Mouse (Mus musculus) CH12.LX (cell line): Measurements from ENCODE around the gene Rgs9bp. TPM values are rescaled to one million over a fixed set of nuclear protein-coding genes. Genes with fewer than 3 reads are reported as not detected.

Experiments
- DNase-seq: peaks from one replicate; pipeline ENCODE4 v3.0.0-alpha.2; 2013; ENCODE audit errors: extremely low read depth
- H3K27ac ChIP-seq: 2 replicates; pipeline ENCODE4 v1.5.1; 2012; ENCODE audit warnings: low read depth, mild to moderate bottlenecking, control low read depth, moderate library complexity; ENCODE audit not compliant: insufficient read depth
- H3K27me3 ChIP-seq: replicated peaks from 2 replicates; pipeline ENCODE3; 2012; ENCODE audit warnings: inconsistent platforms
- H3K36me3 ChIP-seq, 2 experiments: replicated peaks in 1 of 2; 2 replicates each; pipeline versions ENCODE3 to v1.6.1; 2012; ENCODE audit warnings: inconsistent platforms in 1 of 2, low read length in 1 of 2, mild to moderate bottlenecking in 1 of 2, mixed read lengths in 1 of 2, moderate library complexity in 1 of 2; ENCODE audit not compliant: control insufficient read depth in 1 of 2, insufficient read depth in 1 of 2
- H3K4me1 ChIP-seq, 2 experiments: 2 replicates each; pipeline ENCODE4 v1.6.1; 2012; ENCODE audit warnings: inconsistent platforms in 1 of 2, moderate library complexity in 1 of 2; ENCODE audit not compliant: insufficient read depth in 2 of 2, control insufficient read depth in 1 of 2
- H3K4me2 ChIP-seq: 2 replicates; pipeline ENCODE4 v1.6.1; 2012; ENCODE audit warnings: low read depth, mild to moderate bottlenecking, control low read depth; ENCODE audit not compliant: poor library complexity, insufficient read depth, severe bottlenecking
- H3K4me3 ChIP-seq, 3 experiments: fragments of 150-350 bp in 1 of 3; sonication (generic) in 1 of 3; replicated peaks in 1 of 3; 2 replicates each; pipeline versions ENCODE3 to v1.5.1; 2011 to 2012; ENCODE audit warnings: low read depth in 2 of 3, low read length in 2 of 3, mild to moderate bottlenecking in 2 of 3, moderate library complexity in 2 of 3, control low read depth in 1 of 3, improper control_type of control experiment in 1 of 3, inconsistent platforms in 1 of 3, mixed read lengths in 1 of 3; ENCODE audit not compliant: poor library complexity in 1 of 3
- H3K79me2 ChIP-seq: replicated peaks from 2 replicates; pipeline ENCODE4 v1.6.1; 2012; ENCODE audit warnings: mild to moderate bottlenecking, moderate library complexity; ENCODE audit not compliant: control insufficient read depth, poor library complexity, insufficient read depth, severe bottlenecking; ENCODE audit errors: extremely low read depth
- H3K9ac ChIP-seq: 2 replicates; pipeline ENCODE4 v1.6.1; 2012; ENCODE audit warnings: low read depth, mild to moderate bottlenecking, control low read depth, moderate library complexity; ENCODE audit not compliant: insufficient read depth
- H3K9me3 ChIP-seq: replicated peaks from 2 replicates; pipeline ENCODE3; 2012; ENCODE audit warnings: low read length, inconsistent platforms, mixed read lengths
- BHLHE40 ChIP-seq: IDR thresholded peaks from 2 replicates; pipeline ENCODE4 v1.6.1; 2011; ENCODE audit warnings: mild to moderate bottlenecking, low read depth, low read length, improper control_type of control experiment
- CHD1 ChIP-seq: IDR thresholded peaks from 2 replicates; pipeline ENCODE4 v1.6.1; 2012; ENCODE audit warnings: low read depth, low read length, improper control_type of control experiment, inconsistent platforms
- CHD2 ChIP-seq: IDR thresholded peaks from 2 replicates; pipeline ENCODE4 v1.6.1; 2011; ENCODE audit warnings: low read length, improper control_type of control experiment
- E2F4 ChIP-seq: IDR thresholded peaks from 2 replicates; pipeline ENCODE4 v1.6.1; 2011; ENCODE audit warnings: low read depth, low read length, improper control_type of control experiment; ENCODE audit not compliant: insufficient replicate concordance
- EP300 ChIP-seq: IDR thresholded peaks from 2 replicates; pipeline ENCODE4 v1.6.1; 2011; ENCODE audit warnings: low read length, improper control_type of control experiment
- ETS1 ChIP-seq: conservative IDR thresholded peaks from 2 replicates; pipeline ENCODE4 v1.6.1; 2012; ENCODE audit warnings: low read depth, mild to moderate bottlenecking, inconsistent platforms, low read length, improper control_type of control experiment, moderate library complexity
- IRF4 ChIP-seq: IDR thresholded peaks from 2 replicates; pipeline ENCODE4 v1.6.1; 2014; ENCODE audit warnings: low read depth, mild to moderate bottlenecking, inconsistent platforms, low read length, improper control_type of control experiment
- JUND ChIP-seq: conservative IDR thresholded peaks from 2 replicates; pipeline ENCODE4 v1.6.1; 2011; ENCODE audit warnings: low read depth, low read length, improper control_type of control experiment
- KAT2A ChIP-seq: IDR thresholded peaks from 2 replicates; pipeline ENCODE4 v1.6.1; 2012; ENCODE audit warnings: low read length, improper control_type of control experiment, inconsistent platforms; ENCODE audit not compliant: insufficient replicate concordance
- MAFK ChIP-seq: IDR thresholded peaks from 2 replicates; pipeline ENCODE4 v1.6.1; 2011; ENCODE audit warnings: low read length, improper control_type of control experiment; ENCODE audit not compliant: insufficient replicate concordance
- MAZ ChIP-seq: IDR thresholded peaks from 2 replicates; pipeline ENCODE4 v1.6.1; 2012; ENCODE audit warnings: low read depth, mild to moderate bottlenecking, inconsistent platforms, low read length, improper control_type of control experiment, moderate library complexity
- MEF2A ChIP-seq: IDR thresholded peaks from 2 replicates; pipeline ENCODE4 v1.6.1; 2014; ENCODE audit warnings: low read depth, mild to moderate bottlenecking, inconsistent platforms, low read length, improper control_type of control experiment, borderline replicate concordance
- MXI1 ChIP-seq: IDR thresholded peaks from 2 replicates; pipeline ENCODE4 v1.6.1; 2011; ENCODE audit warnings: mild to moderate bottlenecking, low read depth, low read length, improper control_type of control experiment
- MYC ChIP-seq: IDR thresholded peaks from 2 replicates; pipeline ENCODE4 v1.6.1; 2011; ENCODE audit warnings: low read depth, mild to moderate bottlenecking, improper control_type of control experiment, low read length
- NRF1 ChIP-seq: IDR thresholded peaks from 2 replicates; pipeline ENCODE4 v1.6.1; 2014; ENCODE audit warnings: low read depth, mild to moderate bottlenecking, inconsistent platforms, low read length, improper control_type of control experiment, moderate library complexity
- PAX5 ChIP-seq: IDR thresholded peaks from 2 replicates; pipeline ENCODE4 v1.6.1; 2012; ENCODE audit warnings: low read length, inconsistent platforms, mixed read lengths
- POLR2A ChIP-seq: IDR thresholded peaks from 2 replicates; pipeline ENCODE4 v1.6.1; 2011; ENCODE audit warnings: low read depth, mild to moderate bottlenecking, improper control_type of control experiment, low read length
- SIN3A ChIP-seq: IDR thresholded peaks from 2 replicates; pipeline ENCODE4 v1.6.1; 2012; ENCODE audit warnings: low read length, improper control_type of control experiment, inconsistent platforms
- TBP ChIP-seq: conservative IDR thresholded peaks from 2 replicates; pipeline ENCODE4 v1.6.1; 2011; ENCODE audit warnings: low read depth, low read length, improper control_type of control experiment
- TCF12 ChIP-seq: IDR thresholded peaks from 2 replicates; pipeline ENCODE4 v1.6.1; 2014; ENCODE audit warnings: low read depth, mild to moderate bottlenecking, inconsistent platforms, low read length, improper control_type of control experiment
- UBTF ChIP-seq: IDR thresholded peaks from 2 replicates; pipeline ENCODE4 v1.6.1; 2012; ENCODE audit warnings: low read depth, mild to moderate bottlenecking, inconsistent platforms, low read length, improper control_type of control experiment, moderate library complexity
- ZNF384 ChIP-seq: IDR thresholded peaks from 2 replicates; pipeline ENCODE4 v1.6.1; 2012; ENCODE audit warnings: low read depth, low read length, improper control_type of control experiment, inconsistent platforms
- dilution Hi-C: fragments of 300-500 bp; cut with MboI; formaldehyde crosslinking; loops from 2 replicates; pipeline ENCODE4 v1.14.3; 2020; ENCODE audit warnings: low sequenced_read_pairs; ENCODE audit not compliant: extremely low pct_unique_long_range_greater_than_20kb, extremely low pct_ligation_motif_present
- in situ Hi-C: fragments of 300-500 bp; cut with MboI; formaldehyde crosslinking; loops from 3 replicates; pipeline ENCODE4 v1.14.3; 2019; ENCODE audit warnings: low sequenced_read_pairs, low pct_ligation_motif_present, low pct_unique_long_range_greater_than_20kb, mixed read lengths
- polyA plus RNA-seq: library from polyadenylated mRNA; unstranded; fragments of >175 nt; gene quantifications from 2 replicates; pipeline ENCODE4 v1.2.1, GENCODE M21; 2012; ENCODE audit warnings: low read depth; ENCODE audit not compliant: insufficient read length
- total RNA-seq, 2 experiments: library from RNA; depleted of rRNA; stranded (reverse); fragments of 300-350 nt in 1 of 2; fragments of >200 nt in 1 of 2; gene quantifications; 2 replicates each; pipeline ENCODE4 v1.2.3; 2012 to 2014

The Rgs9bp gene
- total and polyA plus RNA-seq, 3 experiments, result 0.05 to 0.21 (median 0.06) TPM

DNA sequence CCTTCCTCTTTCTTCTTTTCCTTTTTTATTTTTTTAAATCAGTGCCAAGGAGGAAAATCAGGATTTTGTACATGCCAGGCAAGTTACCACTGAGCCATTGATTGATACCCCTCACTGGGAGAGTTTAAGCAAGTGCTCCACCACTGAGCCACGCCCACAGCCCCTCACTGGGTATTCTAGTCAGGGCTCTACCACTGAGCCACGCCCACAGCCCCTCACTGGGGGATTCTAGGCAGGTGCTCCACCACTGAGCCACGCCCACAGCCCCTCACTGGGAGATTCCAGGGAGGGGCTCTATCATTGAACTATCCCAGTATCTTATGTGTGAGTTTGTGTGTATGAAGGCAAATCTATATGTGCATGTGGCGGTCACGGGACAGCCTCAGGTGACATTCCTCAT, 8.9 kb upstream of the Rgs9bp start:
- Histone ChIP-seq H3K9ac (no peak overlapping the region), H3K4me1 (peaks cover 0 to 21% of the 10 kb centered on the region in 2 experiments; a peak in 2 of 4 replicates), H3K9me3 (no peaks in the 10 kb centered on the region), H3K27me3 (no peaks in the 10 kb centered on the region), H3K36me3 (peaks cover 35 to 77% of the 10 kb centered on the region in 2 experiments), H3K4me2 (no peak overlapping the region), H3K4me3 (no peak overlapping the region), H3K79me2 (no peaks in the 10 kb centered on the region; the same call in 1 of the 2 replicates), H3K27ac (no peak overlapping the region)
- in situ Hi-C loops (no loop called here), dilution Hi-C loops (no loop called here)
- DNase-seq, result no peak
- TF ChIP-seq TBP (no peak), EP300 (no peak), PAX5 (no peak), TCF12 (no peak), MYC (no peak), KAT2A (no peak), ETS1 (no peak), IRF4 (no peak), MXI1 (no peak), UBTF (no peak), NRF1 (no peak)

DNA sequence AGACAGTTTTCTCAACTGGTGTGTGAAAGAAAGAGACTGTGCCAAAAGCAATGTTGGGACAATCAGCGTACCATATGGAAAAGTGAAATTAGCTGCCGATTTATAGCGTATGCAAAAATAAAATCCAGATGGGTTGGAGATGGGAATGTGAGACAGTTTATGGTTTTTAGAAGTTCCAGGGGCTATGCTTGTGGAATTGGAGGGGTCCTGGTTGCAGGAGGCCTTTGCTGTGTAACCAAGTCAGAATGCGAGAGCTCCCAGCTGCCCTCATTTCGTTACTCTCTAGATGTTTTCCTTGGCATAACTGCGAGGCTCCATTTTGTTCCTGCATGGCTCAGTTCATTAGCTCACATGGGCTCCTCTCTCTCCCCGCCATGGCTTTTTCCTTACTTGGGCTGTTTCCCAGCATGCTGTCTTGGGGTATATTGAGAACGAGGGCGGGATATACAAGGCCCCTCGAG, 5.4 kb upstream of the Rgs9bp start:
- no peaks in the 10 kb centered on the region for H3K27me3 ChIP-seq
- no peak overlapping the region for H3K27ac ChIP-seq
- no peak overlapping the region for H3K4me2 ChIP-seq
- in situ Hi-C loops, result no loop called here
- peaks cover 2 to 43% of the 10 kb centered on the region in 2 experiments; a peak in 3 of 4 replicates for H3K4me1 ChIP-seq
- no peak for DNase-seq
- dilution Hi-C loops, result no loop called here
- H3K9ac ChIP-seq, result no peak overlapping the region
- H3K9me3 ChIP-seq, result no peaks in the 10 kb centered on the region
- H3K36me3 ChIP-seq, result peaks cover 31 to 54% of the 10 kb centered on the region in 2 experiments
- H3K79me2 ChIP-seq, result peaks cover 4% of the 10 kb centered on the region; the same call in 1 of the 2 replicates
- TF ChIP-seq BHLHE40 (no peak), MAFK (no peak), MEF2A (no peak), JUND (no peak), CHD2 (no peak), NRF1 (no peak), CHD1 (no peak), MAZ (no peak), TBP (no peak), SIN3A (no peak), PAX5 (no peak), POLR2A (no peak), E2F4 (no peak), ZNF384 (no peak)
- no peak overlapping the region for H3K4me3 ChIP-seq
